Mouse (Mus musculus) intestine, embryonic 16.5 days (tissue): ENCODE measurements at regions not wholly inside any gene's neighbourhood (a gene's known extent, or its start where the extent isn't known, plus 50 kb on each side); places are given as distances from the start of the nearest gene placed in this dataset.

Source experiments
- ATAC-seq: fragments of 200-750 bp; cut with Nextera tagmentation; 2 replicates; pipeline ENCODE4 v1.8.0; 2017; ENCODE audit warnings: moderate TSS enrichment, moderate library complexity
- H3K27ac ChIP-seq: fragments of 300-500 bp; sonication (generic); 2 replicates; pipeline ENCODE4 v1.5.1; 2014; ENCODE audit warnings: mild to moderate bottlenecking, low read length
- H3K27me3 ChIP-seq: fragments of 300-500 bp; sonication (generic); replicated peaks from 2 replicates; pipeline ENCODE4 v1.6.1; 2014; ENCODE audit warnings: low read length, control low read depth, mixed read lengths; ENCODE audit not compliant: control insufficient read depth, insufficient read depth
- H3K36me3 ChIP-seq: fragments of 300-500 bp; sonication (generic); 2 replicates; pipeline ENCODE4 v1.6.1; 2014; ENCODE audit warnings: low read length, control low read depth; ENCODE audit not compliant: control insufficient read depth, insufficient read depth
- H3K4me1 ChIP-seq: fragments of 300-500 bp; sonication (generic); 2 replicates; pipeline ENCODE4 v1.6.1; 2014; ENCODE audit warnings: low read length, control low read depth, mixed read lengths; ENCODE audit not compliant: control insufficient read depth, insufficient read depth
- H3K4me2 ChIP-seq: fragments of 300-500 bp; sonication (generic); 2 replicates; pipeline ENCODE4 v1.6.1; 2014; ENCODE audit warnings: low read depth, low read length, control low read depth
- H3K4me3 ChIP-seq: fragments of 300-500 bp; sonication (generic); 2 replicates; pipeline ENCODE4 v1.5.1; 2014; ENCODE audit warnings: mild to moderate bottlenecking, low read length
- H3K9ac ChIP-seq: fragments of 300-500 bp; sonication (generic); 2 replicates; pipeline ENCODE4 v1.6.1; 2014; ENCODE audit warnings: low read depth, low read length
- H3K9me3 ChIP-seq: fragments of 300-500 bp; sonication (generic); 2 replicates; pipeline ENCODE4 v1.6.1; 2016; ENCODE audit warnings: low read length, control low read depth; ENCODE audit not compliant: control insufficient read depth
- whole genome bisulfite sequencing: fragments of 180-500 bp; shearing (Covaris S2); extraction: QIAGEN DNeasy Blood & Tissue Kit; methylation state at CpG from one replicate; pipeline ENCODE4 v1.1.7; 2014; 5-methylcytosine and 5-hydroxymethylcytosine counted together

- no peaks in the 10 kb centered on the region for H3K27me3 ChIP-seq
- H3K4me2 ChIP-seq = no peak overlapping the region
- no peak overlapping the region for H3K9ac ChIP-seq
- no peak overlapping the region for H3K4me3 ChIP-seq
- no peaks in the 10 kb centered on the region for H3K36me3 ChIP-seq
- no peak overlapping the region for H3K27ac ChIP-seq
- no peaks in the 10 kb centered on the region for H3K4me1 ChIP-seq
- no peak for ATAC-seq
- WGBS = 80% methylated on average over 1 of the region's 1 CpGs
- H3K9me3 ChIP-seq = no peaks in the 10 kb centered on the region
Measured at GRCm38 (mm10) chr15:62871082-62871766, 973.8 kb downstream of the Gsdmc2 start.

- H3K4me1 ChIP-seq = no peaks in the 10 kb centered on the region
- no peaks in the 10 kb centered on the region for H3K27me3 ChIP-seq
- no peak overlapping the region for H3K4me2 ChIP-seq
- H3K27ac ChIP-seq = no peak overlapping the region
- no peaks in the 10 kb centered on the region for H3K9me3 ChIP-seq
- no peak overlapping the region for H3K9ac ChIP-seq
- WGBS = 89% methylated on average over 1 of the region's 1 CpGs
- no peaks in the 10 kb centered on the region for H3K36me3 ChIP-seq
- H3K4me3 ChIP-seq = no peak overlapping the region
- ATAC-seq = no peak
Measured at GRCm38 (mm10) chr15:62862574-62862973, 982.4 kb downstream of the Gsdmc2 start.

- H3K9me3 ChIP-seq = no peaks in the 10 kb centered on the region
- no peak for ATAC-seq
- H3K4me1 ChIP-seq = no peaks in the 10 kb centered on the region
- H3K4me3 ChIP-seq = no peak overlapping the region
- H3K27ac ChIP-seq = no peak overlapping the region
- H3K27me3 ChIP-seq = no peaks in the 10 kb centered on the region
- no peak overlapping the region for H3K9ac ChIP-seq
- no peak overlapping the region for H3K4me2 ChIP-seq
- no peaks in the 10 kb centered on the region for H3K36me3 ChIP-seq
Measured at GRCm38 (mm10) chr15:62861422-62861821, 983.6 kb downstream of the Gsdmc2 start.

- Histone ChIP-seq H3K27me3 (no peaks in the 10 kb centered on the region), H3K27ac (no peak overlapping the region), H3K4me3 (no peak overlapping the region), H3K9ac (no peak overlapping the region), H3K9me3 (no peaks in the 10 kb centered on the region), H3K4me1 (no peaks in the 10 kb centered on the region), H3K36me3 (no peaks in the 10 kb centered on the region), H3K4me2 (no peak overlapping the region)
- no peak for ATAC-seq
Measured at GRCm38 (mm10) chr15:62849326-62849725, 995.7 kb downstream of the Gsdmc2 start.

GRCm38 (mm10) chr15:62845884-62846283 lies 999.1 kb downstream of the Gsdmc2 start:
- no peaks in the 10 kb centered on the region for H3K4me1 ChIP-seq
- H3K9ac ChIP-seq = no peak overlapping the region
- H3K4me3 ChIP-seq = no peak overlapping the region
- ATAC-seq = no peak
- H3K27me3 ChIP-seq = no peaks in the 10 kb centered on the region
- H3K27ac ChIP-seq = no peak overlapping the region
- H3K4me2 ChIP-seq = no peak overlapping the region
- no peaks in the 10 kb centered on the region for H3K36me3 ChIP-seq
- no peaks in the 10 kb centered on the region for H3K9me3 ChIP-seq
- 75% methylated on average over 3 of the region's 3 CpGs for WGBS

GRCm38 (mm10) chr15:62825586-62825985 lies 1019.4 kb downstream of the Gsdmc2 start:
- no peaks in the 10 kb centered on the region for H3K4me1 ChIP-seq
- no peak overlapping the region for H3K27ac ChIP-seq
- no peaks in the 10 kb centered on the region for H3K9me3 ChIP-seq
- H3K4me2 ChIP-seq = no peak overlapping the region
- H3K9ac ChIP-seq = no peak overlapping the region
- no peak for ATAC-seq
- no peak overlapping the region for H3K4me3 ChIP-seq
- H3K27me3 ChIP-seq = no peaks in the 10 kb centered on the region
- H3K36me3 ChIP-seq = no peaks in the 10 kb centered on the region

GRCm38 (mm10) chr15:62823861-62824518 lies 1021.0 kb downstream of the Gsdmc2 start:
- H3K27me3 ChIP-seq = no peaks in the 10 kb centered on the region
- H3K4me1 ChIP-seq = no peaks in the 10 kb centered on the region
- no peak overlapping the region for H3K27ac ChIP-seq
- no peaks in the 10 kb centered on the region for H3K9me3 ChIP-seq
- ATAC-seq = no peak
- no peaks in the 10 kb centered on the region for H3K36me3 ChIP-seq
- WGBS = 71% methylated on average over 1 of the region's 1 CpGs
- no peak overlapping the region for H3K4me3 ChIP-seq
- no peak overlapping the region for H3K4me2 ChIP-seq
- no peak overlapping the region for H3K9ac ChIP-seq

- ATAC-seq = no peak
- H3K36me3 ChIP-seq = no peaks in the 10 kb centered on the region
- H3K4me2 ChIP-seq = no peak overlapping the region
- H3K9ac ChIP-seq = no peak overlapping the region
- H3K27ac ChIP-seq = no peak overlapping the region
- no peaks in the 10 kb centered on the region for H3K4me1 ChIP-seq
- H3K27me3 ChIP-seq = no peaks in the 10 kb centered on the region
- no peak overlapping the region for H3K4me3 ChIP-seq
- no peaks in the 10 kb centered on the region for H3K9me3 ChIP-seq
Measured at GRCm38 (mm10) chr15:62822305-62822704, 1022.7 kb downstream of the Gsdmc2 start.

GRCm38 (mm10) chr15:62813093-62813492 lies 1031.9 kb downstream of the Gsdmc2 start:
- Histone ChIP-seq H3K36me3 (no peaks in the 10 kb centered on the region), H3K4me1 (no peaks in the 10 kb centered on the region), H3K4me3 (no peak overlapping the region), H3K27me3 (no peaks in the 10 kb centered on the region), H3K9me3 (no peaks in the 10 kb centered on the region), H3K9ac (no peak overlapping the region), H3K27ac (no peak overlapping the region), H3K4me2 (no peak overlapping the region)
- 72% methylated on average over 1 of the region's 1 CpGs for WGBS
- no peak for ATAC-seq

- Histone ChIP-seq H3K4me1 (no peaks in the 10 kb centered on the region), H3K36me3 (no peaks in the 10 kb centered on the region), H3K4me2 (no peak overlapping the region), H3K27me3 (no peaks in the 10 kb centered on the region), H3K4me3 (no peak overlapping the region), H3K9me3 (no peaks in the 10 kb centered on the region), H3K27ac (no peak overlapping the region), H3K9ac (no peak overlapping the region)
- WGBS = 54% methylated on average over 2 of the region's 2 CpGs
- no peak for ATAC-seq
Measured at GRCm38 (mm10) chr15:62812026-62812425, 1033.0 kb downstream of the Gsdmc2 start.
